Mouse (Mus musculus) mouse embryonic stem cell (cell line): ENCODE data around the gene Cd8a.

ENCODE experiments used
- in situ Hi-C, 2 experiments: fragments of 300-500 bp; cut with MboI; formaldehyde crosslinking; loops; 1 replicate in 1 of 2; 3 replicates in 1 of 2; pipeline ENCODE4 v1.14.3; 2019 to 2020; ENCODE audit warnings: low sequenced_read_pairs in 2 of 2, low pct_unique_long_range_greater_than_20kb in 1 of 2, mixed read lengths in 1 of 2; ENCODE audit not compliant: unreplicated experiment in 1 of 2

Cd8a gene

GRCm38 (mm10) chr6:71425681-71426080, 52.5 kb downstream of the Cd8a start:
- in situ Hi-C loops, result no loop called here

GRCm38 (mm10) chr6:71427996-71428725, 54.9 kb downstream of the Cd8a start:
- in situ Hi-C loops, result no loop called here
